Mouse (Mus musculus): ENCODE data around the gene Scn1b.

GRCm38 (mm10) chr7:31140941-31141340, 14.1 kb upstream of the Scn1b start:
- TF ChIP-seq CTCF (IDR thresholded peaks at IDR 0.05; ENCODE audit: extremely low read depth, insufficient read depth, insufficient read length, insufficient replicate concordance) (no peak), POLR2A (IDR thresholded peaks at IDR 0.05; ENCODE audit: low read depth, low read length) (no peak)
